Mouse (Mus musculus) limb, embryonic 11.5 days (tissue): ENCODE measurements around the gene Ctbp2. TPM values are rescaled to one million over a fixed set of nuclear protein-coding genes. Genes with fewer than 3 reads are reported as not detected.
A peak's percentile ranks its signal among the peaks of the same experiment; 100 is the strongest.

Source experiments
- ATAC-seq: fragments of 200-750 bp; cut with Nextera tagmentation; 2 replicates; pipeline ENCODE4 v1.8.0; 2017; ENCODE audit warnings: low read depth; ENCODE audit not compliant: insufficient number of reproducible peaks, low FRiP score, low TSS enrichment
- DNase-seq: peaks from one replicate; pipeline ENCODE4 v3.0.0-alpha.2; 2015; ENCODE audit warnings: low spot score
- H3K27ac ChIP-seq: fragments of 300-500 bp; sonication (generic); replicated peaks from 2 replicates; pipeline ENCODE4 v1.5.1; 2014; ENCODE audit warnings: low read depth, mild to moderate bottlenecking, low read length
- H3K27me3 ChIP-seq: fragments of 300-500 bp; sonication (generic); 2 replicates; pipeline ENCODE4 v1.6.1; 2014; ENCODE audit warnings: mild to moderate bottlenecking, low read length, mixed read lengths; ENCODE audit not compliant: control insufficient read depth, insufficient read depth
- H3K36me3 ChIP-seq: fragments of 300-500 bp; sonication (generic); 2 replicates; pipeline ENCODE4 v1.6.1; 2014; ENCODE audit warnings: mild to moderate bottlenecking, low read length, moderate library complexity, mixed read lengths; ENCODE audit not compliant: control insufficient read depth, insufficient read depth
- H3K4me1 ChIP-seq: fragments of 300-500 bp; sonication (generic); 2 replicates; pipeline ENCODE4 v1.6.1; 2014; ENCODE audit warnings: low read length, mixed read lengths; ENCODE audit not compliant: control insufficient read depth, insufficient read depth
- H3K4me2 ChIP-seq: fragments of 300-500 bp; sonication (generic); 2 replicates; pipeline ENCODE4 v1.6.1; 2014; ENCODE audit warnings: low read depth, mild to moderate bottlenecking, moderate library complexity; ENCODE audit not compliant: severe bottlenecking
- H3K4me3 ChIP-seq: fragments of 300-500 bp; sonication (generic); 2 replicates; pipeline ENCODE4 v1.5.1; 2014; ENCODE audit warnings: low read depth, low read length
- H3K9ac ChIP-seq: fragments of 300-500 bp; sonication (generic); 2 replicates; pipeline ENCODE4 v1.6.1; 2014; ENCODE audit warnings: mild to moderate bottlenecking, low read length
- H3K9me3 ChIP-seq: fragments of 300-500 bp; sonication (generic); 2 replicates; pipeline ENCODE4 v1.6.1; 2016; ENCODE audit warnings: low read length; ENCODE audit not compliant: control insufficient read depth
- WGBS: fragments of 180-500 bp; shearing (Covaris S2); extraction: QIAGEN DNeasy Blood & Tissue Kit; methylation state at CpG from one replicate; pipeline ENCODE4 v1.1.7; 2014; 5-methylcytosine and 5-hydroxymethylcytosine counted together
- polyA plus RNA-seq: library from polyadenylated mRNA; unstranded; fragments of >200 nt; fragmentation: Nextera tagmentation; extraction: Ambion mirVana; gene quantifications from 2 replicates; pipeline ENCODE4 v1.2.1, GENCODE M21; 2014

The Ctbp2 gene
- polyA plus RNA-seq, 1 experiment from 2014 or later, result 144 TPM

GRCm38 (mm10) chr7:133088411-133088810 lies 35.7 kb downstream of the Ctbp2 start:
- peaks cover 6% of the 10 kb centered on the region for H3K4me1 ChIP-seq

GRCm38 (mm10) chr7:133085408-133085807 lies 38.7 kb downstream of the Ctbp2 start:
- 89% methylated on average over 3 of the region's 3 CpGs for WGBS
- ATAC-seq (no peak), DNase-seq (no peak)
- no peak overlapping the region for H3K9ac ChIP-seq
- H3K9me3 ChIP-seq, result no peaks in the 10 kb centered on the region
- no peaks in the 10 kb centered on the region for H3K36me3 ChIP-seq
- no peak overlapping the region for H3K4me3 ChIP-seq
- no peak overlapping the region for H3K27ac ChIP-seq
- no peak overlapping the region for H3K4me2 ChIP-seq
- H3K27me3 ChIP-seq, result no peaks in the 10 kb centered on the region
- H3K4me1 ChIP-seq, result 0 out of 2 replicates have a peak, but pooled peaks cover 3% of the 10 kb centered on the region

More at GRCm38 (mm10) chr7:133088411-133088810, 35.7 kb downstream of the Ctbp2 start:
- Histone ChIP-seq H3K9ac (no peak overlapping the region), H3K27ac (no peak overlapping the region), H3K36me3 (no peaks in the 10 kb centered on the region; the same call in 1 of the 2 replicates), H3K9me3 (no peaks in the 10 kb centered on the region), H3K27me3 (no peaks in the 10 kb centered on the region), H3K4me2 (no peak overlapping the region), H3K4me3 (no peak overlapping the region)
- no peak for ATAC-seq
- no peak for DNase-seq
- WGBS, result 80% methylated on average over 4 of the region's 4 CpGs

- 89% methylated on average over 13 of the region's 13 CpGs for WGBS
- no peaks in the 10 kb centered on the region for H3K27me3 ChIP-seq
- DNase-seq (no peak), ATAC-seq (no peak)
- no peak overlapping the region for H3K9ac ChIP-seq
- H3K9me3 ChIP-seq, result no peaks in the 10 kb centered on the region
- 0 out of 2 replicates have a peak, but pooled peaks cover 3% of the 10 kb centered on the region for H3K4me1 ChIP-seq
- H3K27ac ChIP-seq, result no peak overlapping the region
- no peak overlapping the region for H3K4me2 ChIP-seq
- no peak overlapping the region for H3K4me3 ChIP-seq
- H3K36me3 ChIP-seq, result no peaks in the 10 kb centered on the region
Observed at GRCm38 (mm10) chr7:133083936-133084614, 40.1 kb downstream of the Ctbp2 start.

GRCm38 (mm10) chr7:133078929-133079328 lies 45.2 kb downstream of the Ctbp2 start:
- H3K9ac ChIP-seq, result no peak overlapping the region
- ATAC-seq (no peak), DNase-seq (no peak)
- no peaks in the 10 kb centered on the region for H3K36me3 ChIP-seq
- 0 out of 2 replicates have a peak, but pooled peaks cover 3% of the 10 kb centered on the region for H3K4me1 ChIP-seq
- H3K27me3 ChIP-seq, result no peaks in the 10 kb centered on the region
- no peaks in the 10 kb centered on the region for H3K9me3 ChIP-seq
- H3K4me2 ChIP-seq, result no peak overlapping the region
- no peak overlapping the region for H3K4me3 ChIP-seq
- H3K27ac ChIP-seq, result no peak overlapping the region
- WGBS, result 70% methylated on average over 1 of the region's 1 CpGs

GRCm38 (mm10) chr7:133074462-133075133 lies 49.6 kb downstream of the Ctbp2 start:
- Histone ChIP-seq H3K36me3 (no peaks in the 10 kb centered on the region), H3K4me3 (no peak overlapping the region), H3K27ac (no peak overlapping the region), H3K27me3 (no peaks in the 10 kb centered on the region), H3K9ac (no peak overlapping the region), H3K4me1 (0 out of 2 replicates have a peak, but pooled peaks cover 2% of the 10 kb centered on the region), H3K9me3 (no peaks in the 10 kb centered on the region), H3K4me2 (no peak overlapping the region)
- no peak for DNase-seq
- WGBS, result 80% methylated on average over 10 of the region's 10 CpGs
- ATAC-seq, result no peak

GRCm38 (mm10) chr7:133073147-133073651 lies 51.0 kb downstream of the Ctbp2 start:
- H3K36me3 ChIP-seq, result no peaks in the 10 kb centered on the region; the same call in 1 of the 2 replicates
- DNase-seq (no peak), ATAC-seq (no peak)
- no peaks in the 10 kb centered on the region for H3K27me3 ChIP-seq
- no peak overlapping the region for H3K27ac ChIP-seq
- H3K9ac ChIP-seq, result no peak overlapping the region
- no peak overlapping the region for H3K4me2 ChIP-seq
- no peak overlapping the region for H3K4me3 ChIP-seq
- WGBS, result 89% methylated on average over 9 of the region's 9 CpGs
- peaks cover 2% of the 10 kb centered on the region; the same call in 1 of the 2 replicates for H3K4me1 ChIP-seq
- H3K9me3 ChIP-seq, result no peaks in the 10 kb centered on the region

GRCm38 (mm10) chr7:133072535-133072934 lies 51.6 kb downstream of the Ctbp2 start:
- Histone ChIP-seq H3K4me2 (no peak overlapping the region), H3K4me1 (peaks cover 6% of the 10 kb centered on the region; the same call in 1 of the 2 replicates), H3K9me3 (no peaks in the 10 kb centered on the region), H3K27me3 (no peaks in the 10 kb centered on the region), H3K4me3 (no peak overlapping the region), H3K27ac (no peak overlapping the region), H3K9ac (no peak overlapping the region), H3K36me3 (no peaks in the 10 kb centered on the region; the same call in 1 of the 2 replicates)
- 92% methylated on average over 4 of the region's 4 CpGs for WGBS
- ATAC-seq, result no peak
- DNase-seq, result no peak

GRCm38 (mm10) chr7:133067321-133067841 lies 56.8 kb downstream of the Ctbp2 start:
- DNase-seq (peak; percentile 26), ATAC-seq (no peak)
- Histone ChIP-seq H3K4me3 (no peak overlapping the region), H3K4me2 (no peak overlapping the region), H3K27ac (no peak overlapping the region), H3K36me3 (no peaks in the 10 kb centered on the region; the same call in none of the 2 replicates), H3K9me3 (no peaks in the 10 kb centered on the region), H3K27me3 (no peaks in the 10 kb centered on the region), H3K9ac (no peak overlapping the region), H3K4me1 (peaks cover 5% of the 10 kb centered on the region; the same call in 1 of the 2 replicates)
- 43% methylated on average over 7 of the region's 7 CpGs for WGBS
